Mouse (Mus musculus) adrenal gland, postnatal 14 days (tissue): Measurements from ENCODE around the gene Apol7e. TPM values are rescaled to one million over a fixed set of nuclear protein-coding genes. Genes with fewer than 3 reads are reported as not detected.

ENCODE experiments used
- total RNA-seq: library from RNA; stranded (reverse); gene quantifications from 2 replicates; pipeline ENCODE4 v1.2.3, GENCODE M21; 2021

The Apol7e gene
- total RNA-seq, 1 experiment from 2014 or later, result not detected

Other genes starting within 250 kb of the Apol7e start
- gene Apol10a, start 221.8 kb upstream of the Apol7e start, total RNA-seq, result not detected in 2 replicates
- gene Apol11a, start 190.6 kb upstream of the Apol7e start, total RNA-seq, result 0.19 and 0.41 TPM in 2 replicates
- 3.7 TPM in 1 of 2 replicates, not detected in the other for gene Apol7c, start 165.5 kb upstream of the Apol7e start, total RNA-seq
- not detected in 2 replicates for gene 1700025B11Rik, start 137.0 kb upstream of the Apol7e start, total RNA-seq
- 0.22 and 0.83 TPM in 2 replicates for gene Apol10b, start 102.7 kb upstream of the Apol7e start, total RNA-seq
- gene Gm36245, start 99.6 kb upstream of the Apol7e start, total RNA-seq, result not detected in 2 replicates
- gene Apol11b, start 55.6 kb upstream of the Apol7e start, total RNA-seq, result 1.5 and 1.6 TPM in 2 replicates
- 0.33 and 0.71 TPM in 2 replicates for gene Apol9b, start 30.2 kb downstream of the Apol7e start, total RNA-seq
- 0.30 and 1.7 TPM in 2 replicates for gene Apol8, start 58.1 kb downstream of the Apol7e start, total RNA-seq
- 280 and 301 TPM in 2 replicates for gene Myh9, start 143.3 kb downstream of the Apol7e start, total RNA-seq
- 430 and 443 TPM in 2 replicates for gene Txn2, start 230.1 kb downstream of the Apol7e start, total RNA-seq